Mouse (Mus musculus) hindbrain, embryonic 11.5 days (tissue): ENCODE measurements around the gene Tspo. TPM values are rescaled to one million over a fixed set of nuclear protein-coding genes. Genes with fewer than 3 reads are reported as not detected.

Experiments used
- ATAC-seq: fragments of 200-750 bp; cut with Nextera tagmentation; 2 replicates; pipeline ENCODE4 v1.8.0; 2017; ENCODE audit warnings: mild to moderate bottlenecking, moderate TSS enrichment, moderate library complexity; ENCODE audit not compliant: low FRiP score
- DNase-seq: peaks from one replicate; pipeline ENCODE4 v3.0.0-alpha.2; 2015; ENCODE audit warnings: low spot score
- H3K27ac ChIP-seq: fragments of 300-500 bp; sonication (generic); 2 replicates; pipeline ENCODE4 v1.5.1; 2014; ENCODE audit warnings: mild to moderate bottlenecking, low read depth, low read length
- H3K27me3 ChIP-seq: fragments of 300-500 bp; sonication (generic); 2 replicates; pipeline ENCODE4 v1.6.1; 2014; ENCODE audit warnings: mild to moderate bottlenecking, low read length, moderate library complexity, mixed read lengths; ENCODE audit not compliant: control insufficient read depth, insufficient read depth
- H3K36me3 ChIP-seq: fragments of 300-500 bp; sonication (generic); 2 replicates; pipeline ENCODE4 v1.6.1; 2014; ENCODE audit warnings: mild to moderate bottlenecking, low read length, moderate library complexity, mixed read lengths; ENCODE audit not compliant: control insufficient read depth, insufficient read depth
- H3K4me1 ChIP-seq: fragments of 300-500 bp; sonication (generic); replicated peaks from 2 replicates; pipeline ENCODE4 v1.6.1; 2014; ENCODE audit warnings: low read length, mixed read lengths; ENCODE audit not compliant: control insufficient read depth, insufficient read depth
- H3K4me2 ChIP-seq: fragments of 300-500 bp; sonication (generic); replicated peaks from 2 replicates; pipeline ENCODE4 v1.6.1; 2014; ENCODE audit warnings: mild to moderate bottlenecking, low read depth, low read length
- H3K4me3 ChIP-seq: fragments of 300-500 bp; sonication (generic); 2 replicates; pipeline ENCODE4 v1.5.1; 2014; ENCODE audit warnings: low read depth, low read length
- H3K9ac ChIP-seq: fragments of 300-500 bp; sonication (generic); 2 replicates; pipeline ENCODE4 v1.6.1; 2014; ENCODE audit warnings: low read depth, low read length
- H3K9me3 ChIP-seq: fragments of 300-500 bp; sonication (generic); 2 replicates; pipeline ENCODE4 v1.6.1; 2016; ENCODE audit warnings: low read length; ENCODE audit not compliant: control insufficient read depth
- WGBS: fragments of 180-500 bp; shearing (Covaris S2); extraction: QIAGEN DNeasy Blood & Tissue Kit; methylation state at CpG from one replicate; pipeline ENCODE4 v1.1.7; 2014; 5-methylcytosine and 5-hydroxymethylcytosine counted together
- polyA plus RNA-seq: library from polyadenylated mRNA; unstranded; fragments of >200 nt; fragmentation: Nextera tagmentation; extraction: Ambion mirVana; gene quantifications from 2 replicates; pipeline ENCODE4 v1.2.1, GENCODE M21; 2014

Gene Tspo
- polyA plus RNA-seq, 1 experiment from 2014 or later: 32.0 TPM

- H3K9me3 ChIP-seq: no peaks in the 10 kb centered on the region
- no peak overlapping the region for H3K27ac ChIP-seq
- no peaks in the 10 kb centered on the region for H3K4me1 ChIP-seq
- DNase-seq: peak; percentile 44
- H3K4me2 ChIP-seq: no peak overlapping the region
- no peak overlapping the region for H3K4me3 ChIP-seq
- peaks cover 33% of the 10 kb centered on the region for H3K36me3 ChIP-seq
- no peaks in the 10 kb centered on the region for H3K27me3 ChIP-seq
- 78% methylated on average over 8 of the region's 8 CpGs for WGBS
- ATAC-seq: no peak
- H3K9ac ChIP-seq: no peak overlapping the region
Measured at GRCm38 (mm10) chr15:83583419-83584156, 20.2 kb downstream of the Tspo start.

GRCm38 (mm10) chr15:83584741-83585220, 21.4 kb downstream of the Tspo start:
- Histone ChIP-seq H3K9me3 (no peaks in the 10 kb centered on the region), H3K4me1 (no peaks in the 10 kb centered on the region), H3K27me3 (no peaks in the 10 kb centered on the region), H3K4me2 (no peak overlapping the region), H3K4me3 (no peak overlapping the region), H3K9ac (no peak overlapping the region), H3K36me3 (peaks cover 24% of the 10 kb centered on the region), H3K27ac (no peak overlapping the region)
- DNase-seq (no peak), ATAC-seq (no peak)
- 86% methylated on average over 6 of the region's 6 CpGs for WGBS

GRCm38 (mm10) chr15:83590841-83591240, 27.4 kb downstream of the Tspo start:
- H3K36me3 ChIP-seq: peaks cover 12% of the 10 kb centered on the region
- H3K4me3 ChIP-seq: no peak overlapping the region

GRCm38 (mm10) chr15:83591758-83592157, 28.4 kb downstream of the Tspo start:
- Histone ChIP-seq H3K36me3 (peaks cover 4% of the 10 kb centered on the region; the same call in 1 of the 2 replicates), H3K4me3 (no peak overlapping the region), H3K27ac (no peak overlapping the region), H3K9me3 (no peaks in the 10 kb centered on the region), H3K9ac (no peak overlapping the region), H3K4me2 (no peak overlapping the region), H3K4me1 (peaks cover 6% of the 10 kb centered on the region), H3K27me3 (no peaks in the 10 kb centered on the region)
- ATAC-seq (no peak), DNase-seq (no peak)
- WGBS: 83% methylated on average over 6 of the region's 6 CpGs

More at GRCm38 (mm10) chr15:83590841-83591240, 27.4 kb downstream of the Tspo start:
- H3K27me3 ChIP-seq: no peaks in the 10 kb centered on the region
- DNase-seq: no peak
- H3K27ac ChIP-seq: no peak overlapping the region
- H3K9ac ChIP-seq: no peak overlapping the region
- no peak overlapping the region for H3K4me2 ChIP-seq
- ATAC-seq: no peak
- WGBS: 91% methylated on average over 4 of the region's 4 CpGs
- H3K9me3 ChIP-seq: no peaks in the 10 kb centered on the region
- H3K4me1 ChIP-seq: peaks cover 6% of the 10 kb centered on the region

- H3K27me3 ChIP-seq: no peaks in the 10 kb centered on the region
- H3K4me1 ChIP-seq: peaks cover 6% of the 10 kb centered on the region
- H3K4me3 ChIP-seq: no peak overlapping the region
- H3K27ac ChIP-seq: no peak overlapping the region
- 83% methylated on average over 8 of the region's 8 CpGs for WGBS
- H3K9ac ChIP-seq: peak overlapping the region; percentile 82; the same call in 1 of the 2 replicates
- no peak overlapping the region; the same call in 1 of the 2 replicates for H3K4me2 ChIP-seq
- ATAC-seq (no peak), DNase-seq (no peak)
- H3K36me3 ChIP-seq: no peaks in the 10 kb centered on the region
- no peaks in the 10 kb centered on the region for H3K9me3 ChIP-seq
Measured at GRCm38 (mm10) chr15:83592260-83593188, 29.1 kb downstream of the Tspo start.

DNA sequence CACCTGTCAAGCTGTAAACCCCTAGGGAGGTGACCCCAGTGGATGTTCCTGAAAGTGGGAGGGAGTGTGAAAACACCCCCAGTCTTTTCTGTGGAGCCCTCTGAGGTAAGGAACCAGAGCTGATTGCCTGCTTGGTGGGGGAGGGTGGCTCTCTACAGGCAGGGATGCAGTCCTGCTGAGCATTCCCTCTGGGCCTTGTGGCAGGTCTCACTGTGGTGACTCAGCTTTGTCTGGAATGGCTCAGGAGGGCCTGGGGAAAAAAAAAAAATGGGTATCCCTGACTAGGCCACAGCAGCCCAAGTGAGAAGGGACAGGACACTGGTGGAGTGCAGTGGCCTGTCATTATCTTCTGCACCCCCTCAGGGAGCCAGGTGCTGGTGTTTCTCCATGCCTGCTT, 29.8 kb downstream of the Tspo start:
- Histone ChIP-seq H3K4me3 (0 out of 2 replicates have a peak overlapping the region, but pooled peaks have one; percentile 78), H3K27me3 (no peaks in the 10 kb centered on the region), H3K27ac (no peak overlapping the region), H3K9ac (peak overlapping the region; percentile 82; the same call in 1 of the 2 replicates), H3K36me3 (no peaks in the 10 kb centered on the region), H3K9me3 (no peaks in the 10 kb centered on the region), H3K4me2 (peak overlapping the region; percentile 79), H3K4me1 (peaks cover 6% of the 10 kb centered on the region)
- DNase-seq (no peak), ATAC-seq (no peak)

DNA sequence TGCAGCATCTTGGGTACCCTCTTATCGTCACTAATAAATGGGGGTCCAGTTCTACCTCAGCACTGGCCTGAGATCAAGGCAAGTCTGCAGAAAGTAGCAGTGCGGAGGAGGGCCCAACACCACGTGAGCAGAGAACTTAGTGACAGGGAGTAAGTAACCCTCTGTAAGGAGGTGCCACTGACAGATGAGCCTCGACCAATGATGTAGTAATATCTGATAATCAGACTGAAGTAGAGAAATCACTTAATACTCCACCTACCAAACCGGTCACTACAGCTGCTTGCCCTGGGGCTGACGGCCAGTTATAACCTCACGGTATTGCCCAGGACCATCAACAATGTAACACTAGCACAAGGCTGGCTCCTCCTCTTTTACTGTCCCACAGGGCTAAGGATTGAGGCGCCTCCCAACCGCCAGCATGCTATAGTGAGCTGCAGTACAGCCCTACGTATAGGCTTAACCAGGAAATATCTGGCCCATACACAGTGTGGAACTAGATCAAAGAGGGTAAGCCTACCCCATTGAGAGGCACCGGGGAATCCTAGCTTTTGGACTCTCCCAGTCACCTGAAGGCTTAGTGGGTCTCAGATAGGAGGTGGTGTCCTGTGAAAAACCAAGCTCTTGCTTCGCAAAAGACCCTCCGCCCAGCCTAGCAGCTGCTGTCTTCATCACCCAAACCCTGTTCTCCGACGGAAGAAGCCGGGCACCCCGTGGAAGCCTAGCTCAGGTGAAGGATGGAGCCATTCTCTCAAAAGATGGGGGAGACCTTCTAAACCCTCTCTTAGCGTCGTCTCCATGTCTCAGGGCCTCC, 30.5 kb downstream of the Tspo start:
- peak overlapping the region; percentile 79 for H3K4me2 ChIP-seq
- DNase-seq (peak; percentile 47), ATAC-seq (peak; percentile 55)
- H3K27me3 ChIP-seq: no peaks in the 10 kb centered on the region
- no peaks in the 10 kb centered on the region for H3K9me3 ChIP-seq
- H3K4me3 ChIP-seq: peak overlapping the region; percentile 78
- no peak overlapping the region for H3K27ac ChIP-seq
- no peaks in the 10 kb centered on the region for H3K36me3 ChIP-seq
- peak overlapping the region; percentile 82 for H3K9ac ChIP-seq
- WGBS: 11% methylated on average over 19 of the region's 19 CpGs
- peaks cover 6% of the 10 kb centered on the region for H3K4me1 ChIP-seq
